Mouse (Mus musculus): ENCODE measurements at regions not wholly inside any gene's neighbourhood (a gene's known extent, or its start where the extent isn't known, plus 50 kb on each side); places are given as distances from the start of the nearest gene placed in this dataset.

GRCm38 (mm10) chr3:105354123-105354931 is 97.8 kb upstream of the Kcnd3 start:
- no peak for ATAC-seq (ENCODE audit: insufficient read depth)
- 58% methylated on average over 16 of the region's 16 CpGs for WGBS (ENCODE audit: insufficient replicate concordance)

DNA sequence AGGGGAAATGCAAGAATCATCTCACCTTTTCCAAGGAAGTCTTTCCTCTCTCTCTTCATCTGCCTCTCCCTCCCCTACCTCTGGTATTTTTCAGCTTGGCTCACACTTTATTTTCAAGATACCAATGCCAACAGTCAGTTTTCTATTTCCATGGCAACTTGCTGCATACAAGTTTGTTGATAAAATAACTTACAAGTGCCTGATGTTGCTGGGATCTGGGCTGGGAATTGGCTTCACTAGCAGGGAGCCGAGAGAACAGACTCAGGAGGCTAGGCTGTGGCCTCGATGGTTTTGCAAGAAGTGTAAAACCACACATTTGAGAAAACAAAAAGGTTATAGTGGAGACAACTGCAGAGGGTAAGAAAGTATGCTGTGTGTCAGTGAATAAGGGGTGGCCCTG is 94.6 kb upstream of the Kcnd3 start:
- H3K27ac ChIP-seq (replicated peaks) = no peak overlapping the region
- no peaks in the 10 kb centered on the region for H3K4me1 ChIP-seq (replicated peaks)
- 49% methylated on average over 2 of the region's 2 CpGs for WGBS (ENCODE audit: insufficient replicate concordance)
- no peak overlapping the region for H3K4me2 ChIP-seq
- H3K9ac ChIP-seq = no peak overlapping the region
- H3K4me3 ChIP-seq (replicated peaks) = no peak overlapping the region
- no peaks in the 10 kb centered on the region for H3K27me3 ChIP-seq
- H3K36me3 ChIP-seq (replicated peaks) = no peaks in the 10 kb centered on the region
- H3K9me3 ChIP-seq (replicated peaks) = no peaks in the 10 kb centered on the region
- no peak for ATAC-seq (ENCODE audit: insufficient read depth)

More at GRCm38 (mm10) chr3:105354123-105354931, 97.8 kb upstream of the Kcnd3 start:
- H3K27me3 ChIP-seq = no peaks in the 10 kb centered on the region
- no peaks in the 10 kb centered on the region for H3K9me3 ChIP-seq (replicated peaks)
- no peaks in the 10 kb centered on the region for H3K4me1 ChIP-seq (replicated peaks)
- no peak overlapping the region for H3K9ac ChIP-seq
- no peak overlapping the region for H3K4me2 ChIP-seq
- no peak overlapping the region for H3K27ac ChIP-seq (replicated peaks)
- H3K36me3 ChIP-seq (replicated peaks) = no peaks in the 10 kb centered on the region
- no peak overlapping the region for H3K4me3 ChIP-seq (replicated peaks)

DNA sequence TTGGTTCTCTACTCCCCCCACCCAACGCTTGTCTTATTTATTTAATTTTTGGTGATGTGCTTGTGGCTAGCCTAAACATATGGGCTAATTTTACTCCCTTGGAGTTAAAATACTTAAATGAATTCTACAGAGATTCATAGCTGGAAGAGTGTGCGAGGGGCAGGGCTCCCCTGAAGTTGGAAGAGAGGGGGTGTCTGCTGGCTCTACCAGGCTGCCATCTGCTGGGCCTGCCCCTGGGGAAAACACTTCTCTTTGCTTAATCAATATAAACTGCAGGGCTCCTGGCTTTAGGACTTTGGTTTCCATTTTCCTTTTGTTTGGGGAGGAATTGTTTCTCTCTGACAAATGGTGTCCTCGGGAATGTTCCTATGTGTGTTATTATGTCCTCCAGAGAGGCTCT is 92.5 kb upstream of the Kcnd3 start:
- H3K9me3 ChIP-seq (replicated peaks) = no peaks in the 10 kb centered on the region
- no peak overlapping the region for H3K27ac ChIP-seq (replicated peaks)
- H3K4me2 ChIP-seq = no peak overlapping the region
- 48% methylated on average over 3 of the region's 3 CpGs for WGBS (ENCODE audit: insufficient replicate concordance)
- no peak for ATAC-seq (ENCODE audit: insufficient read depth)
- no peaks in the 10 kb centered on the region for H3K36me3 ChIP-seq (replicated peaks)
- no peak overlapping the region for H3K4me3 ChIP-seq (replicated peaks)
- no peaks in the 10 kb centered on the region for H3K4me1 ChIP-seq (replicated peaks)
- H3K27me3 ChIP-seq = no peaks in the 10 kb centered on the region
- H3K9ac ChIP-seq = no peak overlapping the region

DNA sequence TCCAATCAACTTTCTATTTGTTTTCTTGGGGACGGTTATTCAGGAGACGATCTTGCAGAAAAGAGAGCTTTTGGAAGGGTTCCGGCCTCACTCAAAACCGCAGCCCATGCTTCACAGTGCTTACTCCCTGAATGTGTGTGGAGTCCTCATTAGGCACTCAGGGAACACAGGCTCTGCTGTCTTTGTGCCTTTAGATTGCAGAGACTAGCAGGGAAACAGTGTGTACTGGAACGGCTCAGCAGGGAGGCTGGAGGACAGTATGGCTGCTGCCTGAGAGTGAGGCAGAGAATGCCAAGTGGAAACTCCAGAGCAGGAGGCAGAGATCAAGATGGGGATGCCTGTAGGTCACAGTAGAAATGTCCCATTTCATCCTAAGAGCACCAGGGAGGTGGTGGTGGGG is 87.4 kb upstream of the Kcnd3 start:
- no peak for ATAC-seq (ENCODE audit: insufficient read depth)
- H3K9ac ChIP-seq = no peak overlapping the region
- H3K4me1 ChIP-seq (replicated peaks) = no peaks in the 10 kb centered on the region
- no peak overlapping the region for H3K4me3 ChIP-seq (replicated peaks)
- no peak overlapping the region for H3K27ac ChIP-seq (replicated peaks)
- no peaks in the 10 kb centered on the region for H3K27me3 ChIP-seq
- no peak overlapping the region for H3K4me2 ChIP-seq
- H3K36me3 ChIP-seq (replicated peaks) = no peaks in the 10 kb centered on the region
- no peaks in the 10 kb centered on the region for H3K9me3 ChIP-seq (replicated peaks)
- WGBS (ENCODE audit: insufficient replicate concordance) = 70% methylated on average over 5 of the region's 5 CpGs

DNA sequence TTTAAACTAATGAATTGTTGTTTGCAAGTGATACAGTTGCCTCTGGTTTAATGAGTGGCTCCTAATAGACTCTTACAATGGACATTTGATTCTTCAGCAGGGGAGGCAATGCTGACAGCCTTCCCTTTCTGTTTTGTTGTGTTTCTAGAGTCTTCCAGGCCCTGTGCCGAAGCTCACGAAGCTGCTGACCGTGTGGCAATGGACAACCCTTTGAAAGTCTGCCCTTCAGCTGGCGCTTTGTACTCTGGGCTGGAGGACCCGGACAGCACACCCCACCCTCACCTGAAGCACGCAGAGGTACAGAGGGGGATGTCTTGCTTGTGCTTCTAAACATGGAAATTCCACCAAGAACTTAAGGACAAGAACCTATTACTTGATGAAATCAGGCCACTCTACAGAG is 85.3 kb upstream of the Kcnd3 start:
- no peaks in the 10 kb centered on the region for H3K4me1 ChIP-seq (replicated peaks)
- no peak for ATAC-seq (ENCODE audit: insufficient read depth)
- WGBS (ENCODE audit: insufficient replicate concordance) = 58% methylated on average over 6 of the region's 6 CpGs

DNA sequence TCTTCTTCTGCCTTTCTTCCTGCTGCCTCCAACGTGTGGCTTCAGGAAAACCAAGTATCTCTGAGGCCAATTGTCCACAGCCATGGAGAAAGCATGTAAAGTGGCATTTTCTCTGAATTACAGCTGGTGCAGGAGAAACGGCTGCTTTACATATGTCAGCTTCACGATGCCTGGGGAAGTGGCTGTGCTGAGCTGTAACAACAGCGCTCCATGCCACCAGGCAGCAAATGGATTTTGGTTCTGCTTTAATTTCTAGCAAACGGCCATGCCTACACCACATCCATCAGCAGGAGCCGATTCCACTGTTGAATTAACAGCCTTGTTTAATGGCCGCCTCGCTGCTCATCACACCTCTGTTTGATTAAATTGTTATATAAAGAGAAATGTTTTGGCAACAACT is 84.2 kb upstream of the Kcnd3 start:
- no peak for ATAC-seq (ENCODE audit: insufficient read depth)
- Histone ChIP-seq H3K9me3 (replicated peaks) (no peaks in the 10 kb centered on the region), H3K4me3 (replicated peaks) (no peak overlapping the region), H3K4me1 (replicated peaks) (no peaks in the 10 kb centered on the region), H3K27ac (replicated peaks) (no peak overlapping the region), H3K27me3 (no peaks in the 10 kb centered on the region), H3K9ac (no peak overlapping the region), H3K4me2 (no peak overlapping the region), H3K36me3 (replicated peaks) (no peaks in the 10 kb centered on the region)
- 54% methylated on average over 8 of the region's 8 CpGs for WGBS (ENCODE audit: insufficient replicate concordance)

More for the DNA sequence above, 85.3 kb upstream of the Kcnd3 start:
- H3K4me3 ChIP-seq (replicated peaks) = no peak overlapping the region
- H3K4me2 ChIP-seq = no peak overlapping the region
- H3K9me3 ChIP-seq (replicated peaks) = no peaks in the 10 kb centered on the region
- no peak overlapping the region for H3K27ac ChIP-seq (replicated peaks)
- no peaks in the 10 kb centered on the region for H3K27me3 ChIP-seq
- no peak overlapping the region for H3K9ac ChIP-seq
- no peaks in the 10 kb centered on the region for H3K36me3 ChIP-seq (replicated peaks)

- Histone ChIP-seq H3K4me1 (replicated peaks) (no peaks in the 10 kb centered on the region), H3K27ac (replicated peaks) (no peak overlapping the region), H3K9ac (no peak overlapping the region), H3K36me3 (replicated peaks) (no peaks in the 10 kb centered on the region), H3K9me3 (replicated peaks) (no peaks in the 10 kb centered on the region), H3K4me2 (no peak overlapping the region), H3K27me3 (no peaks in the 10 kb centered on the region), H3K4me3 (replicated peaks) (no peak overlapping the region)
- WGBS (ENCODE audit: insufficient replicate concordance) = 60% methylated on average over 6 of the region's 6 CpGs
- ATAC-seq (ENCODE audit: insufficient read depth) = no peak
These were observed 79.7 kb upstream of the Kcnd3 start for GRCm38 (mm10) chr3:105372371-105372828.

GRCm38 (mm10) chr3:105374306-105374705 is 77.8 kb upstream of the Kcnd3 start:
- H3K4me1 ChIP-seq (replicated peaks) = no peaks in the 10 kb centered on the region
- H3K4me3 ChIP-seq (replicated peaks) = no peak overlapping the region
- H3K27ac ChIP-seq (replicated peaks) = no peak overlapping the region
- no peak overlapping the region for H3K9ac ChIP-seq
- H3K4me2 ChIP-seq = no peak overlapping the region
- no peaks in the 10 kb centered on the region for H3K27me3 ChIP-seq
- H3K36me3 ChIP-seq (replicated peaks) = no peaks in the 10 kb centered on the region
- H3K9me3 ChIP-seq (replicated peaks) = no peaks in the 10 kb centered on the region
- WGBS (ENCODE audit: insufficient replicate concordance) = 33% methylated on average over 1 of the region's 1 CpGs
- ATAC-seq (ENCODE audit: insufficient read depth) = no peak

- H3K27ac ChIP-seq (replicated peaks) = no peak overlapping the region
- no peak overlapping the region for H3K4me3 ChIP-seq (replicated peaks)
- no peak for ATAC-seq (ENCODE audit: insufficient read depth)
- H3K36me3 ChIP-seq (replicated peaks) = no peaks in the 10 kb centered on the region
- no peak overlapping the region for H3K4me2 ChIP-seq
- no peak overlapping the region for H3K9ac ChIP-seq
- H3K9me3 ChIP-seq (replicated peaks) = no peaks in the 10 kb centered on the region
- H3K27me3 ChIP-seq = no peaks in the 10 kb centered on the region
- H3K4me1 ChIP-seq (replicated peaks) = no peaks in the 10 kb centered on the region
These were observed 77.3 kb upstream of the Kcnd3 start for GRCm38 (mm10) chr3:105374836-105375235.

DNA sequence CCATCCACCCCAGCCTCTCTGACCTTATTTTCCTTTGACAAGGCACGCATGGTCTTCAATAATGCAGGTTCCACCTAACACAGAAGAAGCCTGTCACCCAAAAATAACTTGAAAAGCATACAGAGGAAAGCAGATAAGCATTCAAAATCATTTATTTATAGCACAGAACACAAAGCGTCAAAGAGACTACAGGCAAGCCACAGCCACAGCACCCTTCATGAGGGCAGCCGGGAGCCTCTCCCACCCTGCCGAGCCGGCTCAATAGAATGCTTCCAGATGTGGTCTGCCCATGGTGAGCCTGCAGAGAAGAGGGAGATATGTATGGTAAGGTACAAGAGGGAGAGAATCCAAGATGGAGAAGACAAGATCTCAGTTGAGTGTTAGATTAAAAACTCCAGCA is 76.7 kb upstream of the Kcnd3 start:
- ATAC-seq (ENCODE audit: insufficient read depth) = no peak
- H3K4me3 ChIP-seq (replicated peaks) = no peak overlapping the region
- no peak overlapping the region for H3K4me2 ChIP-seq
- no peaks in the 10 kb centered on the region for H3K9me3 ChIP-seq (replicated peaks)
- H3K27me3 ChIP-seq = no peaks in the 10 kb centered on the region
- no peak overlapping the region for H3K27ac ChIP-seq (replicated peaks)
- 51% methylated on average over 5 of the region's 5 CpGs for WGBS (ENCODE audit: insufficient replicate concordance)
- H3K36me3 ChIP-seq (replicated peaks) = no peaks in the 10 kb centered on the region
- no peak overlapping the region for H3K9ac ChIP-seq
- H3K4me1 ChIP-seq (replicated peaks) = no peaks in the 10 kb centered on the region

DNA sequence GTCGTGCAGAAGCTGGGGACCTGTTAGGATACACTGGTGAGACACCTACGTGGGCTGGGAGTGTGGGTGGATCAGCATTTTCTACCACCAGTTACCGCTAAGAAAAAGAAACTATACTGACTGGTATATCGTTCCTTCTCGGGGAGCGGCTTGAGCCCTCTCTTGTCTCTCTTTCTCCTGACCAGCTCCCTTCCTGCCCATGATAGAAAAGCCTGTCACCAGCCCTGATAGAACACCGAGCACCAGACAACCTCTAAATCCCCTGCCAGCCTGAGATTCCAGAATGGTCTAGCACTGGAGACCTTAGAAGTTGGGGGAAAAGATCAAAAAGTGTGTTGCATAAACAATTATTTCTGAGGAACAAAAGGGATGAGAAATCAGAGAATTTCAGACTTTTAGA is 76.3 kb upstream of the Kcnd3 start:
- H3K9ac ChIP-seq = no peak overlapping the region
- no peaks in the 10 kb centered on the region for H3K36me3 ChIP-seq (replicated peaks)
- no peaks in the 10 kb centered on the region for H3K4me1 ChIP-seq (replicated peaks)
- no peaks in the 10 kb centered on the region for H3K27me3 ChIP-seq
- H3K4me3 ChIP-seq (replicated peaks) = no peak overlapping the region
- H3K27ac ChIP-seq (replicated peaks) = no peak overlapping the region
- WGBS (ENCODE audit: insufficient replicate concordance) = 61% methylated on average over 7 of the region's 7 CpGs
- ATAC-seq (ENCODE audit: insufficient read depth) = no peak
- no peaks in the 10 kb centered on the region for H3K9me3 ChIP-seq (replicated peaks)
- no peak overlapping the region for H3K4me2 ChIP-seq

DNA sequence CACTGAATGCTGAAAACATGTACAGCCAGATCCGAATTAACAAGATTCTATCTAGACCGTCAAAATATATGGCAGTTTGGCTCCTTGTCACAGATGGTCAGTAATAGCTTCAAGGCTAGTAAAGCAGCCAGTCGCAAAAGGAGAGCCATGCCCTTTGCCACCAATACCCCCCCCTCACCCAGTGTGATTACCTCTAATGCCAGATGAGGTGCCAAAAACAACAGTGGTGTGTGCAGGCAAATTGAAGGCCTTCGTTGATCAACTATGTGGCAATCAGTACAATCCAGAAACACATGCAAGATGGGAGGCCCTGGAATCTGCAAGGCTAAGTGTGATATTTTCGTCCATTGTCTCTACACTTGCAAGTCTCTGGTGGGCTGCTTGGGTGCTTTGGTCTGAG is 75.8 kb upstream of the Kcnd3 start:
- H3K9me3 ChIP-seq (replicated peaks) = no peaks in the 10 kb centered on the region
- WGBS (ENCODE audit: insufficient replicate concordance) = 57% methylated on average over 5 of the region's 5 CpGs
- no peak for ATAC-seq (ENCODE audit: insufficient read depth)
- no peaks in the 10 kb centered on the region for H3K4me1 ChIP-seq (replicated peaks)
- no peak overlapping the region for H3K4me2 ChIP-seq
- H3K36me3 ChIP-seq (replicated peaks) = no peaks in the 10 kb centered on the region
- H3K27me3 ChIP-seq = no peaks in the 10 kb centered on the region
- no peak overlapping the region for H3K9ac ChIP-seq
- no peak overlapping the region for H3K27ac ChIP-seq (replicated peaks)
- no peak overlapping the region for H3K4me3 ChIP-seq (replicated peaks)
